Mouse (Mus musculus) testis, adult 2 months (tissue): ENCODE measurements around the gene Cd300lf.

ENCODE experiments used
- CTCF ChIP-seq: fragments of 200-500 bp; IDR thresholded peaks from 2 replicates; pipeline ENCODE4 v1.5.1; 2012; ENCODE audit warnings: low read depth, mild to moderate bottlenecking, inconsistent platforms, low read length, moderate library complexity; ENCODE audit not compliant: control insufficient read depth, insufficient read depth, insufficient replicate concordance
- POLR2A ChIP-seq: fragments of 200-500 bp; IDR thresholded peaks from 2 replicates; pipeline ENCODE4 v1.6.1; 2012; ENCODE audit warnings: low read depth, mild to moderate bottlenecking, inconsistent platforms, low read length, moderate library complexity; ENCODE audit not compliant: control insufficient read depth

DNA sequence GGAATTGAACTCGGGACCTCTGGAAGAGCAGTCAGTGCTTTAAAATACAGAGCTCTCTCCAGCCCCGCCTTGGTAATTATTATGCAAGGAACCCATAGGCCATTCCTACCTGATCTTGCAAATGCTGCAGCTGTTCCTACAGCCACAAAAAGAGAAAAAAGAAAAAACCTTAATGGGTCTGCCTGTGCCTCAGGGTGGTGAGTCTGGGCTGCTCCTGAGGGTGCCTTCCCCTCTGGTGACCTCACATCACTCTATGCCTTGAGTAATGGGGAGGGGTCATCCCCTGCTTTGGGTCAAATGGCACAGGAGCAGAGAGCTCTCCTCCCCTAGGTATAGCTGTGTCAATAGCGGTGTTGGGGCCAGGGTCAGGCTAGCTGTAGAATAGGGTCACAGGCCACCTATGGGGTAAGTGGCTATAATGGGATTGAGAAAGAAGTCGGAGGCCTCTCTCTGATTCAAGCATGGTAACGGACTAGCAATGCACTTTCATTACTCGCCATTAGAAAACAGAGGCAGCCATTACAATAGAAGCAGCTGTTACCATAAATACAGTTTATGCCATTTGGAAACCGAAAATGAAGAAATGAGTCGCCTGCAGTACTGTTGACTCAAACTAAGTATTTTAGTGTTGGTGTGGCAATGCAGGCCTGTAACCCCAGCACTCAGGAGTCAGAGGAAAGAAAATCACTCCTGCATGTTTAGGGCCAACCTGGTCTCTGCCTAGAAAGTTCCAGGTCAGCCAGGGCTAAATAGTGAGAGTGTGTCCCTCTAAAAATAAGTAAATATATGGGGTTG, 28.8 kb downstream of the Cd300lf start:
- TF ChIP-seq POLR2A (no peak), CTCF (no peak)
